Mouse (Mus musculus) stomach, embryonic 16.5 days (tissue): ENCODE data around the gene BC107364. TPM values are rescaled to one million over a fixed set of nuclear protein-coding genes. Genes with fewer than 3 reads are reported as not detected.
"Not testable (repeated sequence)": the region's sequence is repeated elsewhere in the genome, so short reads cannot be mapped to it uniquely, and the experiment has no call there.

Experiments used
- ATAC-seq: fragments of 200-750 bp; cut with Nextera tagmentation; 2 replicates; pipeline ENCODE4 v1.8.0; 2017; ENCODE audit warnings: moderate number of reproducible peaks, moderate TSS enrichment; ENCODE audit not compliant: insufficient read depth, low FRiP score
- H3K27ac ChIP-seq: fragments of 300-500 bp; sonication (generic); 2 replicates; pipeline ENCODE4 v1.5.1; 2014; ENCODE audit warnings: low read length
- H3K27me3 ChIP-seq: fragments of 300-500 bp; sonication (generic); 2 replicates; pipeline ENCODE4 v1.6.1; 2014; ENCODE audit warnings: low read length, control low read depth, mixed read lengths; ENCODE audit not compliant: control insufficient read depth, insufficient read depth
- H3K36me3 ChIP-seq: fragments of 300-500 bp; sonication (generic); 2 replicates; pipeline ENCODE4 v1.6.1; 2014; ENCODE audit warnings: low read length; ENCODE audit not compliant: control insufficient read depth, insufficient read depth
- H3K4me1 ChIP-seq: fragments of 300-500 bp; sonication (generic); 2 replicates; pipeline ENCODE4 v1.6.1; 2014; ENCODE audit warnings: low read length, control low read depth, mixed read lengths; ENCODE audit not compliant: control insufficient read depth, insufficient read depth
- H3K4me2 ChIP-seq: fragments of 300-500 bp; sonication (generic); 2 replicates; pipeline ENCODE4 v1.6.1; 2014; ENCODE audit warnings: low read depth, low read length, mixed read lengths
- H3K4me3 ChIP-seq: fragments of 300-500 bp; sonication (generic); replicated peaks from 2 replicates; pipeline ENCODE4 v1.5.1; 2014; ENCODE audit warnings: mild to moderate bottlenecking, low read length
- H3K9ac ChIP-seq: fragments of 300-500 bp; sonication (generic); 2 replicates; pipeline ENCODE4 v1.6.1; 2014; ENCODE audit warnings: low read length
- H3K9me3 ChIP-seq: fragments of 300-500 bp; sonication (generic); replicated peaks from 2 replicates; pipeline ENCODE4 v1.6.1; 2016; ENCODE audit warnings: low read length, control low read depth; ENCODE audit not compliant: control insufficient read depth
- WGBS: fragments of 180-500 bp; shearing (Covaris S2); extraction: QIAGEN DNeasy Blood & Tissue Kit; methylation state at CpG from one replicate; pipeline ENCODE4 v1.1.7; 2014; 5-methylcytosine and 5-hydroxymethylcytosine counted together
- polyA plus RNA-seq: library from polyadenylated mRNA; unstranded; fragments of >200 nt; fragmentation: Nextera tagmentation; extraction: Ambion mirVana; gene quantifications from 2 replicates; pipeline ENCODE4 v1.2.1, GENCODE M21; 2015

The BC107364 gene
- polyA plus RNA-seq, 1 experiment from 2014 or later: 0.17 TPM

GRCm38 (mm10) chr3:96463891-96464290, 11.8 kb upstream of the BC107364 start:
- no peaks in the 10 kb centered on the region for H3K9me3 ChIP-seq
- no peaks in the 10 kb centered on the region for H3K36me3 ChIP-seq
- no peak overlapping the region for H3K4me3 ChIP-seq
- no peak for ATAC-seq
- H3K9ac ChIP-seq: no peak overlapping the region
- H3K27me3 ChIP-seq: peaks cover 3% of the 10 kb centered on the region; the same call in 1 of the 2 replicates
- H3K4me1 ChIP-seq: no peaks in the 10 kb centered on the region
- H3K4me2 ChIP-seq: no peak overlapping the region
- WGBS: 26% methylated on average over 25 of the region's 25 CpGs
- H3K27ac ChIP-seq: no peak overlapping the region

GRCm38 (mm10) chr3:96460568-96460870, 8.4 kb upstream of the BC107364 start:
- not testable (repeated sequence) for H3K4me1 ChIP-seq, H3K36me3 ChIP-seq, H3K4me2 ChIP-seq, H3K9me3 ChIP-seq, H3K4me3 ChIP-seq, H3K27me3 ChIP-seq, H3K27ac ChIP-seq, H3K9ac ChIP-seq
- WGBS: no CpG with 5 or more reads among the region's 19 CpGs
- 0 out of 2 replicates have a peak, but pooled peaks have one; percentile 0 for ATAC-seq

GRCm38 (mm10) chr3:96459757-96460567, 7.9 kb upstream of the BC107364 start:
- not testable (repeated sequence) for H3K4me2 ChIP-seq, H3K4me3 ChIP-seq, H3K27me3 ChIP-seq, H3K36me3 ChIP-seq, H3K27ac ChIP-seq, H3K9ac ChIP-seq, H3K4me1 ChIP-seq, H3K9me3 ChIP-seq
- 0% methylated on average over 1 of the region's 58 CpGs for WGBS
- peak; percentile 85 for ATAC-seq

- not testable (repeated sequence) for H3K4me2 ChIP-seq, H3K4me1 ChIP-seq, H3K27ac ChIP-seq, H3K9ac ChIP-seq, H3K27me3 ChIP-seq, H3K9me3 ChIP-seq, H3K36me3 ChIP-seq, H3K4me3 ChIP-seq
- peak; percentile 39; the same call in 1 of the 2 replicates for ATAC-seq
- WGBS: no CpG with 5 or more reads among the region's 48 CpGs
Measured at GRCm38 (mm10) chr3:96458886-96459439, 6.9 kb upstream of the BC107364 start.

GRCm38 (mm10) chr3:96458008-96458407, 5.9 kb upstream of the BC107364 start:
- no CpG with 5 or more reads among the region's 53 CpGs for WGBS

GRCm38 (mm10) chr3:96451181-96451737, 847 bp downstream of the BC107364 start:
- no CpG with 5 or more reads among the region's 50 CpGs for WGBS
- H3K27me3 ChIP-seq: not testable (repeated sequence)

More at GRCm38 (mm10) chr3:96458008-96458407, 5.9 kb upstream of the BC107364 start:
- not testable (repeated sequence) for H3K9me3 ChIP-seq, H3K4me3 ChIP-seq, H3K9ac ChIP-seq, H3K27ac ChIP-seq, H3K4me2 ChIP-seq, H3K4me1 ChIP-seq, H3K36me3 ChIP-seq, H3K27me3 ChIP-seq
- ATAC-seq: peak; percentile 57

GRCm38 (mm10) chr3:96450586-96450896, 1.6 kb downstream of the BC107364 start:
- H3K27me3 ChIP-seq, H3K4me1 ChIP-seq, H3K9me3 ChIP-seq, H3K36me3 ChIP-seq, H3K4me3 ChIP-seq, H3K4me2 ChIP-seq, H3K27ac ChIP-seq, ATAC-seq, H3K9ac ChIP-seq: not testable (repeated sequence)
- WGBS: 0% methylated on average over 1 of the region's 10 CpGs

More at GRCm38 (mm10) chr3:96451181-96451737, 847 bp downstream of the BC107364 start:
- peak; percentile 56; the same call in 1 of the 2 replicates for ATAC-seq
- H3K27ac ChIP-seq, H3K4me1 ChIP-seq, H3K36me3 ChIP-seq, H3K9me3 ChIP-seq, H3K9ac ChIP-seq, H3K4me2 ChIP-seq, H3K4me3 ChIP-seq: not testable (repeated sequence)

- WGBS: no CpG with 5 or more reads among the region's 68 CpGs
- not testable (repeated sequence) for H3K4me1 ChIP-seq
Measured at GRCm38 (mm10) chr3:96449762-96450585, 2.1 kb downstream of the BC107364 start.

GRCm38 (mm10) chr3:96445436-96445835, 6.7 kb downstream of the BC107364 start:
- Histone ChIP-seq H3K4me1 (no peaks in the 10 kb centered on the region), H3K27me3 (peaks cover 38% of the 10 kb centered on the region), H3K9me3 (no peaks in the 10 kb centered on the region), H3K9ac (no peak overlapping the region), H3K36me3 (no peaks in the 10 kb centered on the region), H3K4me2 (no peak overlapping the region), H3K4me3 (no peak overlapping the region), H3K27ac (no peak overlapping the region)
- no peak for ATAC-seq
- 75% methylated on average over 4 of the region's 4 CpGs for WGBS

More at GRCm38 (mm10) chr3:96449762-96450585, 2.1 kb downstream of the BC107364 start:
- H3K9me3 ChIP-seq, H3K4me3 ChIP-seq, H3K9ac ChIP-seq, H3K27me3 ChIP-seq, H3K27ac ChIP-seq, H3K36me3 ChIP-seq, H3K4me2 ChIP-seq: not testable (repeated sequence)
- peak; percentile 86 for ATAC-seq
